Mouse (Mus musculus): ENCODE results near the gene Eml6. TPM values are rescaled to one million over a fixed set of nuclear protein-coding genes. Genes with fewer than 3 reads are reported as not detected.

The Eml6 gene
- polyA plus RNA-seq, 2 experiments, result 0.09 to 0.55 TPM

GRCm38 (mm10) chr11:29913180-29913579, 112.7 kb downstream of the Eml6 start:
- no peak for TF ChIP-seq EP300 (IDR thresholded peaks at IDR 0.05; ENCODE audit: low read depth)
- no peak for TF ChIP-seq CTCF (IDR thresholded peaks at IDR 0.05; ENCODE audit: low read depth)
- Histone ChIP-seq H3K27ac (no peak overlapping the region), H3K4me2 (ENCODE audit: low read depth) (no peak overlapping the region), H3K4me3 (ENCODE audit: insufficient read depth in 1 of 2, low read depth in 2 of 2, low read length in 2 of 2) (no peak overlapping the region), H3K4me1 (replicated peaks; ENCODE audit: control insufficient read depth in 2 of 2, insufficient read depth in 2 of 2, low read length in 1 of 2) (no peaks in the 10 kb centered on the region), H3K36me3 (replicated peaks; ENCODE audit: control insufficient read depth, insufficient read depth, low read depth) (no peaks in the 10 kb centered on the region), H3K9me3 (ENCODE audit: control insufficient read depth, low read length) (no peaks in the 10 kb centered on the region), H3K27me3 (ENCODE audit: control insufficient read depth, insufficient read depth, low read length) (no peaks in the 10 kb centered on the region), H3K9ac (replicated peaks) (no peak overlapping the region)
- WGBS (ENCODE audit: insufficient replicate concordance), result 59% methylated on average over 4 of the region's 4 CpGs
- no peak for ATAC-seq (ENCODE audit: insufficient read depth)
- DNase-seq (ENCODE audit: low read depth in 3 of 3, low spot score in 3 of 3), result no peak

GRCm38 (mm10) chr11:29909330-29909729, 116.5 kb downstream of the Eml6 start:
- ATAC-seq (ENCODE audit: insufficient read depth) (no peak), DNase-seq (ENCODE audit: low read depth in 3 of 3, low spot score in 3 of 3) (no peak)
- no peak overlapping the region for H3K9ac ChIP-seq (replicated peaks)
- no peak overlapping the region for H3K4me2 ChIP-seq (ENCODE audit: low read depth)
- no peaks in the 10 kb centered on the region for H3K9me3 ChIP-seq (ENCODE audit: control insufficient read depth, low read length)
- H3K36me3 ChIP-seq (replicated peaks; ENCODE audit: control insufficient read depth, insufficient read depth, low read depth), result no peaks in the 10 kb centered on the region
- TF ChIP-seq EP300 (IDR thresholded peaks at IDR 0.05; ENCODE audit: low read depth), result no peak
- no peak for TF ChIP-seq CTCF (IDR thresholded peaks at IDR 0.05; ENCODE audit: low read depth)
- H3K27ac ChIP-seq, result no peak overlapping the region
- H3K4me3 ChIP-seq (ENCODE audit: insufficient read depth in 1 of 2, low read depth in 2 of 2, low read length in 2 of 2), result no peak overlapping the region
- no peaks in the 10 kb centered on the region for H3K4me1 ChIP-seq (replicated peaks; ENCODE audit: control insufficient read depth in 2 of 2, insufficient read depth in 2 of 2, low read length in 1 of 2)
- no peaks in the 10 kb centered on the region for H3K27me3 ChIP-seq (ENCODE audit: control insufficient read depth, insufficient read depth, low read length)

DNA sequence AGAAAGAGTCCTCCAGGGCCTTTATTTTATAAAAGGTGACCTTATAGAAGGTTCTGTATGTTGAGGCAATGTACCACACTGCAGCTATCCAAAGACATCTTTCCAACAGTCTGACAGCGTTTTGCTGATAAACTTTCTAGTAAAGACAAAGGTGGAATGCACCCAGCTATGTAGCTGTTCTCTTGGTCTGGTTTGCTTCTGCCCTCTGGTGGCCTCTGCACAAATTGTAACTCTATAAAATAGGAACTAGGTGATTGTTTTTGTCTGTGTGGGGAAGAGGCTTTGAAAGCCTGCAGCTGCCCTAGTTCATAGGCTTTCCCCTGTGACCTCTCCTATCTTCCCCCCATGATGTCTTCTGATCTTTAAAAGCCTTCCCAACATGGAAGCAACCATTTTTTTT, 140.7 kb downstream of the Eml6 start:
- H3K4me3 ChIP-seq (ENCODE audit: insufficient read depth in 1 of 2, low read depth in 2 of 2, low read length in 2 of 2), result no peak overlapping the region
- TF ChIP-seq EP300 (IDR thresholded peaks at IDR 0.05; ENCODE audit: low read depth), result no peak
- peak; percentile 66 for TF ChIP-seq CTCF (IDR thresholded peaks at IDR 0.05; ENCODE audit: low read depth)
- WGBS (ENCODE audit: insufficient replicate concordance), result 4% methylated on average over 1 of the region's 1 CpGs
- no peak overlapping the region for H3K4me2 ChIP-seq (ENCODE audit: low read depth)
- H3K9me3 ChIP-seq (ENCODE audit: control insufficient read depth, low read length), result no peaks in the 10 kb centered on the region
- ATAC-seq (ENCODE audit: insufficient read depth), result peak; percentile 33; the same call in 1 of the 2 replicates
- peak; percentile 17 to 26 (median 17) for DNase-seq (ENCODE audit: low read depth in 3 of 3, low spot score in 3 of 3)
- no peaks in the 10 kb centered on the region for H3K4me1 ChIP-seq (replicated peaks; ENCODE audit: control insufficient read depth in 2 of 2, insufficient read depth in 2 of 2, low read length in 1 of 2)
- no peaks in the 10 kb centered on the region for H3K36me3 ChIP-seq (replicated peaks; ENCODE audit: control insufficient read depth, insufficient read depth, low read depth)
- H3K27me3 ChIP-seq (ENCODE audit: control insufficient read depth, insufficient read depth, low read length), result no peaks in the 10 kb centered on the region
- H3K27ac ChIP-seq, result no peak overlapping the region
- H3K9ac ChIP-seq (replicated peaks), result no peak overlapping the region

DNA sequence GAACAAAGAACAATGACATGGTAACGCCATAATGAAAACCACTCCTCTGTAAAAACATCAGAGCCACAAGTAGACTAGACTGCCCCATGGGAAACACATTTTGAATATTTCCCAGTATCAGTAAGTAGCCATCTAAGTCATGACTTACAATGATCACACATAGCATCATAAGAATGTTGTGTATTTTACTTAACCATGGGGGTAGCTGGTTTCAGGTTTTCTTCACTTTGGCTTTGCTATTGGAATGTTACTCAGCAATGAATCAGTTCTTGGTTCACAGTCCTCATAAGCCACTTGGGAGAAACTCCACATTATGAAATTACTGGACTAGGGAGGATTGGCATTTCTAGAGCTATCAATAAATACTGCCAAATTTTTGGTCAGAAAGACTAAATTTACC, 141.5 kb downstream of the Eml6 start:
- DNase-seq (ENCODE audit: low read depth in 3 of 3, low spot score in 3 of 3), result no peak
- Histone ChIP-seq H3K4me3 (ENCODE audit: insufficient read depth in 1 of 2, low read depth in 2 of 2, low read length in 2 of 2) (no peak overlapping the region), H3K9me3 (ENCODE audit: control insufficient read depth, low read length) (no peaks in the 10 kb centered on the region), H3K4me2 (ENCODE audit: low read depth) (no peak overlapping the region), H3K9ac (replicated peaks) (no peak overlapping the region), H3K4me1 (replicated peaks; ENCODE audit: control insufficient read depth in 2 of 2, insufficient read depth in 2 of 2, low read length in 1 of 2) (no peaks in the 10 kb centered on the region), H3K27me3 (ENCODE audit: control insufficient read depth, insufficient read depth, low read length) (no peaks in the 10 kb centered on the region), H3K36me3 (replicated peaks; ENCODE audit: control insufficient read depth, insufficient read depth, low read depth) (no peaks in the 10 kb centered on the region), H3K27ac (no peak overlapping the region)
- ATAC-seq (ENCODE audit: insufficient read depth), result no peak
- 65% methylated on average over 1 of the region's 1 CpGs for WGBS (ENCODE audit: insufficient replicate concordance)
- TF ChIP-seq EP300 (IDR thresholded peaks at IDR 0.05; ENCODE audit: low read depth), result no peak

DNA sequence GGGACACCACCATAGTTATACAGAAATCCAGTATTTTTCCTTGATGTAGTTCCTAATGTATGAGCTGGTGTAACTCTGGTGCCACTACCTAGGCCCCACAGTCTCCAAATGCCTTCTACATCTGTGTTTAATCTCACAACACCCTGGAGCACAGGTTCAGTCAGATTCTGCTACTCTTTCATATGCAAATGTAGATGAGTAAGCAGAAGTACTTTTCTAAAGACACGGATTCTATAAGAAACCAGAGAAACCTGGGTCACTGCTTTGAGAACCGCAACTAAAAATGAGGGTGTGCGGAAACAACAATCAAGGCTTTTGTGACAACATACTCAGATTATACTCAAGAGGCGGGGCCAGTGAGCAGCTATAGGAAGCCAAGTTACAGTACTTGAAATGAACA, 142.8 kb downstream of the Eml6 start:
- no peak for DNase-seq (ENCODE audit: low read depth in 3 of 3, low spot score in 3 of 3)
- Histone ChIP-seq H3K9me3 (ENCODE audit: control insufficient read depth, low read length) (no peaks in the 10 kb centered on the region), H3K27me3 (ENCODE audit: control insufficient read depth, insufficient read depth, low read length) (no peaks in the 10 kb centered on the region), H3K4me3 (ENCODE audit: insufficient read depth in 1 of 2, low read depth in 2 of 2, low read length in 2 of 2) (no peak overlapping the region), H3K36me3 (replicated peaks; ENCODE audit: control insufficient read depth, insufficient read depth, low read depth) (no peaks in the 10 kb centered on the region), H3K4me2 (ENCODE audit: low read depth) (no peak overlapping the region), H3K27ac (no peak overlapping the region), H3K9ac (replicated peaks) (no peak overlapping the region), H3K4me1 (replicated peaks; ENCODE audit: control insufficient read depth in 2 of 2, insufficient read depth in 2 of 2, low read length in 1 of 2) (no peaks in the 10 kb centered on the region)
- WGBS (ENCODE audit: insufficient replicate concordance), result 70% methylated on average over 4 of the region's 4 CpGs
- no peak for TF ChIP-seq EP300 (IDR thresholded peaks at IDR 0.05; ENCODE audit: low read depth)
- no peak for TF ChIP-seq CTCF (IDR thresholded peaks at IDR 0.05; ENCODE audit: low read depth)
- ATAC-seq (ENCODE audit: insufficient read depth), result no peak
